Mouse (Mus musculus) stomach, embryonic 14.5 days (tissue): ENCODE data around the gene Nedd8. TPM values are rescaled to one million over a fixed set of nuclear protein-coding genes. Genes with fewer than 3 reads are reported as not detected.

Experiments used
- ATAC-seq: fragments of 200-750 bp; cut with Nextera tagmentation; 2 replicates; pipeline ENCODE4 v1.8.0; 2017; ENCODE audit warnings: low read depth, moderate TSS enrichment; ENCODE audit not compliant: insufficient number of reproducible peaks, insufficient read depth, low FRiP score
- H3K27ac ChIP-seq: fragments of 300-500 bp; sonication (generic); 2 replicates; pipeline ENCODE4 v1.5.1; 2014; ENCODE audit warnings: mild to moderate bottlenecking, low read length, moderate library complexity, mixed read lengths
- H3K27me3 ChIP-seq: fragments of 300-500 bp; sonication (generic); 2 replicates; pipeline ENCODE4 v1.6.1; 2014; ENCODE audit warnings: low read length, control low read depth, mixed read lengths; ENCODE audit not compliant: control insufficient read depth, insufficient read depth
- H3K36me3 ChIP-seq: fragments of 300-500 bp; sonication (generic); 2 replicates; pipeline ENCODE4 v1.6.1; 2014; ENCODE audit warnings: mild to moderate bottlenecking, control low read depth, low read length, moderate library complexity, mixed read lengths; ENCODE audit not compliant: control insufficient read depth, insufficient read depth
- H3K4me1 ChIP-seq: fragments of 300-500 bp; sonication (generic); 2 replicates; pipeline ENCODE4 v1.6.1; 2014; ENCODE audit warnings: low read length, control low read depth, mixed read lengths; ENCODE audit not compliant: control insufficient read depth, insufficient read depth
- H3K4me2 ChIP-seq: fragments of 300-500 bp; sonication (generic); replicated peaks from 2 replicates; pipeline ENCODE4 v1.6.1; 2014; ENCODE audit warnings: low read depth, low read length, control low read depth
- H3K4me3 ChIP-seq: fragments of 300-500 bp; sonication (generic); 2 replicates; pipeline ENCODE4 v1.5.1; 2014; ENCODE audit warnings: low read depth, low read length, control low read depth
- H3K9ac ChIP-seq: fragments of 300-500 bp; sonication (generic); replicated peaks from 2 replicates; pipeline ENCODE4 v1.6.1; 2014; ENCODE audit warnings: low read depth, mild to moderate bottlenecking, control low read depth, low read length, moderate library complexity, mixed read lengths
- H3K9me3 ChIP-seq: fragments of 300-500 bp; sonication (generic); 2 replicates; pipeline ENCODE4 v1.6.1; 2016; ENCODE audit warnings: low read depth, low read length, control low read depth; ENCODE audit not compliant: control insufficient read depth
- WGBS: fragments of 180-500 bp; shearing (Covaris S2); extraction: QIAGEN DNeasy Blood & Tissue Kit; methylation state at CpG from one replicate; pipeline ENCODE4 v1.1.7; 2014; 5-methylcytosine and 5-hydroxymethylcytosine counted together
- polyA plus RNA-seq: library from polyadenylated mRNA; unstranded; fragments of >200 nt; fragmentation: Nextera tagmentation; extraction: Ambion mirVana; gene quantifications from 2 replicates; pipeline ENCODE4 v1.2.1, GENCODE M21; 2014

Nedd8 gene
- polyA plus RNA-seq, 1 experiment from 2014 or later, result 580 TPM

GRCm38 (mm10) chr14:55689433-55689832 is 17.5 kb upstream of the Nedd8 start:
- no peaks in the 10 kb centered on the region for H3K9me3 ChIP-seq
- 66% methylated on average over 10 of the region's 10 CpGs for WGBS
- H3K4me3 ChIP-seq, result no peak overlapping the region
- no peaks in the 10 kb centered on the region for H3K4me1 ChIP-seq
- no peak overlapping the region for H3K4me2 ChIP-seq
- H3K27me3 ChIP-seq, result no peaks in the 10 kb centered on the region
- no peaks in the 10 kb centered on the region for H3K36me3 ChIP-seq
- no peak overlapping the region for H3K27ac ChIP-seq
- no peak overlapping the region for H3K9ac ChIP-seq
- no peak for ATAC-seq

- H3K27ac ChIP-seq, result peak overlapping the region; percentile 83
- H3K4me1 ChIP-seq, result 0 out of 2 replicates have a peak, but pooled peaks cover 7% of the 10 kb centered on the region
- H3K27me3 ChIP-seq, result no peaks in the 10 kb centered on the region
- H3K36me3 ChIP-seq, result peaks cover 31% of the 10 kb centered on the region
- H3K4me2 ChIP-seq, result peak overlapping the region; percentile 62
- 14% methylated on average over 3 of the region's 3 CpGs for WGBS
- no peak overlapping the region; the same call in 1 of the 2 replicates for H3K9ac ChIP-seq
- no peaks in the 10 kb centered on the region for H3K9me3 ChIP-seq
- peak; percentile 17; the same call in 1 of the 2 replicates for ATAC-seq
- peak overlapping the region; percentile 83 for H3K4me3 ChIP-seq
Measured at GRCm38 (mm10) chr14:55682118-55682493, 10.2 kb upstream of the Nedd8 start.

DNA sequence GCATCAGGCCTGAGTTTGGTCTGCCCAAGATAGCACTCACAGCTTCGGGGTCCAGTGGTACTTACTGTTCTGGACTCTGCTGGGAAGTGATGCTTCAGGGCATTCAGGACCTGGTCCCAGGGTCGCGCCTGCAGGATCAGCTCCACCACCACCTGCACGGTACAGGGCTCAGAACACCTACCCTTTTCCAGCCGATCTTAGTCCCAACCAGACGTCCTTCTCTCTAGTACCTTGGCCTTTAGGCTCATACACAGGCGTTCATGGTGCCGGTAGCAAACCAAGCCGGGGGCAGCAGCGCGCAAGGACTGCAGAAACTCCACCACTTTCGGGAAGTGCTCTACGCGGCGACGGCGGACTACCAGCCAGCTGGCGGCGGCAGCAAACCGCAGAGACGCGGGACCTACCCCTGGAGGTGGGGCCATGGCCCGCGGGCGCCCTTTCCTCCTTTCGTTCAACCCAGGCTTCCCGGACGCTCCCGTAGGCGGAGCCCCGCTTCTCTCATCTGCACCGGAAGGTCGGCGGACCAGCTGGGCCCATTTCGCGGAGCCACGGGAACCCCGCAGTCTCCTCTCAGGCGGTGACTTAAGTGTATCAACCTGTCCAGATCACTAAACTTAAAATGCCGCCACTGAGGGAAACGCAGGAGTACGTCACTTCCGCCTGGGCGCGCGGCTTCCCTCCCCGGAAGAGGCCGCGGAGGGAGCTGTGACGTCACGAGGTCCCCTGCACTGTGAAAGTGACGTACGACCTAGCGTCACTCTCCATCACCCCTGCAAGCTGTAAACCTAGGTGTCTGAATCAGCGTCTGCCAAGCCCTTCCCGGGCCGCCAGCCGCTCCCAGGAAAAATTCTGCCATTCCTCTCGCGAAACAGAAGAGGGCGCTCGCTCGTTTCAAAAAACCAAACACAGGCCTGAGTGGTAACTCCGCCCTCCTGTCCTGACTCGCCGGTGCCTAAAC is 9.5 kb upstream of the Nedd8 start, which contains the start of gene Tinf2:
Tinf2 (minus strand) TSS at position 661 of the 958 bp plus-strand sequence.
- Histone ChIP-seq H3K4me1 (0 out of 2 replicates have a peak, but pooled peaks cover 7% of the 10 kb centered on the region), H3K4me2 (peak within 1 kb of the TSS; percentile 62), H3K27ac (peak within 1 kb of the TSS; percentile 83), H3K9ac (peak within 1 kb of the TSS; percentile 77), H3K9me3 (no peaks in the 10 kb centered on the region), H3K4me3 (peak within 1 kb of the TSS; percentile 83), H3K27me3 (no peaks in the 10 kb centered on the region), H3K36me3 (peaks cover 38% of the 10 kb centered on the region)
- ATAC-seq, result peak; percentile 97
- WGBS, result under 1% methylated on average over 66 of the region's 66 CpGs

DNA sequence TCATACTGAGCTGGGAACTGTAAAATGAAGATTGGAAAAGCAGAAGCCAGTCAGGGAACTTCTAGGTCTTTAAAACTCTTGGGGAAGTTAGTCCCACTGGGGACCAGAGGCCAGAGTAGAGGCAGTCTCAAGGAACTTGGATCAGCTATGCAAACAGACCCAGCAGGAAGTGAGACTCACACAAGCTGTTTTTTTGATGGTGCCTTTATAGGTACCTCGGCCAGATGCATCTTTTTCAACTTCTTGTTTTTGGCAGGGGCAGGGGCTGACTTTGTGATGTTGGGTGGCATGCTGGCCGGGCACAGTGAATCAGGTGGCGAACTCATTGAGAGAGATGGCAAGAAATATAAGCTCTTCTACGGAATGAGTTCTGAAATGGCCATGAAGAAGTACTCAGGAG is 5.7 kb upstream of the Nedd8 start:
- WGBS, result 86% methylated on average over 4 of the region's 4 CpGs
- Histone ChIP-seq H3K9me3 (no peaks in the 10 kb centered on the region), H3K27ac (no peak overlapping the region), H3K27me3 (no peaks in the 10 kb centered on the region), H3K4me2 (no peak overlapping the region), H3K4me1 (0 out of 2 replicates have a peak, but pooled peaks cover 10% of the 10 kb centered on the region), H3K36me3 (peaks cover 53% of the 10 kb centered on the region), H3K9ac (no peak overlapping the region), H3K4me3 (no peak overlapping the region)
- no peak for ATAC-seq

- peak overlapping the region; percentile 83 for H3K4me3 ChIP-seq
- no peaks in the 10 kb centered on the region for H3K9me3 ChIP-seq
- peaks cover 31% of the 10 kb centered on the region for H3K36me3 ChIP-seq
- no peak overlapping the region for H3K27ac ChIP-seq
- 73% methylated on average over 7 of the region's 7 CpGs for WGBS
- 0 out of 2 replicates have a peak, but pooled peaks cover 9% of the 10 kb centered on the region for H3K4me1 ChIP-seq
- no peak for ATAC-seq
- H3K27me3 ChIP-seq, result no peaks in the 10 kb centered on the region
- H3K9ac ChIP-seq, result peak overlapping the region; percentile 64; the same call in 1 of the 2 replicates
- peak overlapping the region; percentile 66 for H3K4me2 ChIP-seq
Measured at GRCm38 (mm10) chr14:55672741-55673060, 777 bp upstream of the Nedd8 start.

GRCm38 (mm10) chr14:55671486-55671832 is 465 bp downstream of the Nedd8 start:
- peak overlapping the region; percentile 85 for H3K4me2 ChIP-seq
- peak overlapping the region; percentile 83 for H3K4me3 ChIP-seq
- H3K4me1 ChIP-seq, result 0 out of 2 replicates have a peak, but pooled peaks cover 9% of the 10 kb centered on the region
- no peaks in the 10 kb centered on the region for H3K9me3 ChIP-seq
- no peaks in the 10 kb centered on the region for H3K27me3 ChIP-seq
- H3K36me3 ChIP-seq, result peaks cover 23% of the 10 kb centered on the region
- peak overlapping the region; percentile 64 for H3K9ac ChIP-seq
- peak; percentile 28 for ATAC-seq
- WGBS, result under 1% methylated on average over 12 of the region's 12 CpGs
- H3K27ac ChIP-seq, result peak overlapping the region; percentile 70; the same call in 1 of the 2 replicates

GRCm38 (mm10) chr14:55660636-55661035 is 11.3 kb downstream of the Nedd8 start:
- Histone ChIP-seq H3K9me3 (no peaks in the 10 kb centered on the region), H3K9ac (no peak overlapping the region), H3K4me1 (0 out of 2 replicates have a peak, but pooled peaks cover 6% of the 10 kb centered on the region), H3K27me3 (no peaks in the 10 kb centered on the region), H3K4me3 (peak overlapping the region; percentile 84), H3K36me3 (peaks cover 28% of the 10 kb centered on the region), H3K4me2 (peak overlapping the region; percentile 54), H3K27ac (no peak overlapping the region)
- ATAC-seq, result no peak; the same call in 1 of the 2 replicates
- 44% methylated on average over 2 of the region's 2 CpGs for WGBS

DNA sequence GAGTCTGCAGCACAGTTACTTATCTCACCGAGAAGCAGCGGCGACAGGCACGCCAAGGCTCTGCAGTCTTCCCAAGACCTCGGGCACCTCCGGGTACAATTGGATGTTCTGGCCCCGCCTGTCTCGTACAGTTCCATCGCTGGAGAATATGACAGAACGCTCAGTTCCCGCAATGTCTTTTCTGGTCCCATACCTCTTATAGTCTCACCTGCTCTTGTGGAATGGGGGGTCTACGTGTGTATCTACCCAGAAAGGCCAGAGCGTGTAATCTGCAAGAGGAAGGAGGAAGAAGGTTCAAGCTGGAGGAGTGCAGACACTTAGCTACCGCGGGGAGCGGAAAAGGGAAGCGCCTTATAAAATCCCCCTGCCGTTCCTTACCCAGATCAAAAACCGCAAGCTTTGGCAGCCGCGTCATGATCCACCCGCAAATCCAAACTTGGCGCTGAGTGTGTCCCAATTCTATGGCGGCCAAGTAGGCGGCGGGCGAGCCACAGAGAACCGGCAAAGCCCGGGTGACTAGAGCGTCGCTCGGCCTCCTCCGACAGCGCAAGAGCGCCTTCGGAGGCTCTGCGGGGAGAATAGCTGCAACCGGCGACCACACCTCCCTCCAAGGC is 11.9 kb downstream of the Nedd8 start, which contains the start of gene Mdp1:
Mdp1 (minus strand) TSS at position 549 of the 614 bp plus-strand sequence.
- H3K9ac ChIP-seq, result peak within 1 kb of the TSS; percentile 69
- WGBS, result under 1% methylated on average over 39 of the region's 39 CpGs
- no peaks in the 10 kb centered on the region for H3K9me3 ChIP-seq
- H3K36me3 ChIP-seq, result peaks cover 28% of the 10 kb centered on the region
- 0 out of 2 replicates have a peak, but pooled peaks cover 6% of the 10 kb centered on the region for H3K4me1 ChIP-seq
- peak within 1 kb of the TSS; percentile 84 for H3K4me3 ChIP-seq
- peak; percentile 92 for ATAC-seq
- peak within 1 kb of the TSS; percentile 61; the same call in 1 of the 2 replicates for H3K27ac ChIP-seq
- H3K4me2 ChIP-seq, result peak within 1 kb of the TSS; percentile 54
- no peaks in the 10 kb centered on the region for H3K27me3 ChIP-seq
